Mouse (Mus musculus): ENCODE results near the gene Tcte2.

DNA sequence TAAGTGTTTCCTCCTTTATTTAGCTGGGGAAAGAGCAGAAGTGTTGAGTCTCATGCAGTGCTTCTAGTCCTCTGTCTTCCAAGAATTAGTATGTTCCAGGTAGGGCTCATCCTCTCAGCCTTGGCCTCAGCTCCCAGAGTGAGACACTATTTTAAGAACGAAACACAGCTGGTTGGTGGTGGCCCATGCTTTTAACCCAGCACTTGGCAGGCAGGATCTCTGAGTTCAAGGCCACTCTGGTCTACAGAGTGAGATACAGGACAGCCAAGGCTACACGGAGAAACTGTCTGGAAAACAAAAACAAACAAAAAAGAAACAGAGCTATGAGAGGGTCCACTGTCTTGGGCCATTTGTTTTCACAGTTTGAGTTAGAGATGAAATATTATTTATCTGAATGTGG is 16.1 kb upstream of the Tcte2 start:
- TF ChIP-seq POLR2A (IDR thresholded peaks at IDR 0.05; ENCODE audit: insufficient read length, low read depth) (no peak), TCF12 (IDR thresholded peaks at IDR 0.05; ENCODE audit: insufficient read depth, poor library complexity, severe bottlenecking) (no peak), MYOD1 (IDR thresholded peaks at IDR 0.05; ENCODE audit: control insufficient read depth in 1 of 3, insufficient read length in 2 of 3, low read depth in 2 of 3) (no peak)
